ENCODE assay signal across 34 mouse cellular contexts in genomic region chr4:120340686-120341085, GRCm38 (mm10). TPM values are rescaled to one million over a fixed set of nuclear protein-coding genes. Genes with fewer than 3 reads are reported as not detected.
"Had no signal": no experiment of that assay in that cellular context is flagged by ENCODE, and none has a peak within 500 bp of the region (broad histone marks: within the 10 kb centered on the region; RNA-seq: fewer than 3 reads in every experiment).

No protein-coding gene starts in this region.

- H3K27me3 ChIP-seq: heart, embryonic 12.5 days; heart, embryonic 15.5 days; hindbrain, embryonic 12.5 days; hindbrain, embryonic 13.5 days; hindbrain, embryonic 15.5 days; intestine, embryonic 15.5 days; kidney, embryonic 15.5 days had no signal

- ATAC-seq: hindbrain, embryonic 16.5 days; hindbrain, postnatal 0 days; inflammation-experienced regulatory T-cells, adult 6 months; intestine, embryonic 15.5 days; intestine, embryonic 16.5 days; intestine, postnatal 0 days had no signal

- H3K4me1 ChIP-seq: hindbrain, embryonic 12.5 days; hindbrain, embryonic 13.5 days; hindbrain, embryonic 15.5 days; intestine, embryonic 15.5 days had no signal

- H3K9me3 ChIP-seq: heart, embryonic 12.5 days; heart, embryonic 13.5 days; heart, embryonic 15.5 days; hindbrain, embryonic 10.5 days; hindbrain, embryonic 12.5 days; hindbrain, embryonic 13.5 days; hindbrain, embryonic 15.5 days; intestine, embryonic 15.5 days; kidney, embryonic 15.5 days had no signal

- H3K4me3 ChIP-seq: heart, embryonic 12.5 days; heart, embryonic 13.5 days; heart, embryonic 15.5 days; hindbrain, embryonic 10.5 days; hindbrain, embryonic 12.5 days; hindbrain, embryonic 13.5 days; hindbrain, embryonic 15.5 days; intestine, embryonic 15.5 days; kidney, embryonic 15.5 days; layer of hippocampus, adult 2 months; left cerebral cortex, adult 2 months had no signal

- DNase-seq: heart, postnatal 10 days; heart, postnatal 36 days; heart, postnatal 4 days; kidney, adult 11 months; kidney, adult 18-20 months; kidney, adult 2 months; kidney, adult 8-10 months; kidney, adult 9 months; kidney, postnatal 10 days; kidney, postnatal 14 days; kidney, postnatal 25 days; kidney, postnatal 36 days; kidney, postnatal 4 days; layer of hippocampus, adult 9-11 months; layer of hippocampus, postnatal 36 days had no signal

- H3K36me3 ChIP-seq: heart, embryonic 12.5 days; heart, embryonic 13.5 days; heart, embryonic 15.5 days; hindbrain, embryonic 10.5 days; hindbrain, embryonic 12.5 days; hindbrain, embryonic 13.5 days; hindbrain, embryonic 15.5 days; intestine, embryonic 15.5 days; kidney, embryonic 15.5 days had no signal

- H3K27ac ChIP-seq: heart, embryonic 13.5 days; heart, embryonic 15.5 days; hindbrain, embryonic 10.5 days; hindbrain, embryonic 12.5 days; hindbrain, embryonic 13.5 days; hindbrain, embryonic 14.5 days; hindbrain, embryonic 15.5 days; hindbrain, postnatal 0 days; intestine, embryonic 15.5 days; kidney, embryonic 15.5 days; kidney, postnatal 0 days; layer of hippocampus, adult 2 months; left cerebral cortex, adult 2 months had no signal

RNA-seq across cellular contexts. Expression of gene Foxo6, which starts 53.5 kb away (rescaled TPM):
- total RNA-seq: hematopoietic stem cell, adult 5-6 weeks had no signal
- polyA plus RNA-seq: heart, embryonic 13.5 days; inflammation-experienced regulatory T-cells, adult 6 months had no signal
